Mouse (Mus musculus): ENCODE measurements at regions not wholly inside any gene's neighbourhood (a gene's known extent, or its start where the extent isn't known, plus 50 kb on each side); places are given as distances from the start of the nearest gene placed in this dataset.

- TF ChIP-seq CTCF (IDR thresholded peaks at IDR 0.05; ENCODE audit: low read depth, low read length) (no peak), POLR2A (IDR thresholded peaks at IDR 0.05; ENCODE audit: insufficient read depth, low read length) (no peak)
Measured at GRCm38 (mm10) chr11:94880896-94881840, 54.9 kb upstream of the Col1a1 start.

Data from ES-Bruce4 (cell line).